Mouse (Mus musculus) embryonic facial prominence, embryonic 10.5 days (tissue): ENCODE results near the gene Snd1. TPM values are rescaled to one million over a fixed set of nuclear protein-coding genes. Genes with fewer than 3 reads are reported as not detected.

Experiments used
- DNase-seq: peaks from one replicate; pipeline ENCODE4 v3.0.0-alpha.2; 2017; ENCODE audit warnings: low spot score
- H3K27ac ChIP-seq: fragments of 300-500 bp; sonication (generic); replicated peaks from 2 replicates; pipeline ENCODE4 v1.5.1; 2016; ENCODE audit warnings: mild to moderate bottlenecking
- H3K27me3 ChIP-seq: fragments of 300-500 bp; sonication (generic); replicated peaks from 2 replicates; pipeline ENCODE4 v1.6.1; 2016; ENCODE audit warnings: low read depth, mild to moderate bottlenecking; ENCODE audit not compliant: poor library complexity, severe bottlenecking
- H3K36me3 ChIP-seq: fragments of 300-500 bp; sonication (generic); replicated peaks from 2 replicates; pipeline ENCODE4 v1.6.1; 2016; ENCODE audit warnings: mild to moderate bottlenecking, moderate library complexity
- H3K4me1 ChIP-seq: fragments of 300-500 bp; sonication (generic); 2 replicates; pipeline ENCODE4 v1.6.1; 2016
- H3K4me3 ChIP-seq: fragments of 300-500 bp; sonication (generic); 2 replicates; pipeline ENCODE4 v1.5.1; 2016; ENCODE audit warnings: mild to moderate bottlenecking, moderate library complexity
- H3K9me3 ChIP-seq: fragments of 300-500 bp; sonication (generic); 2 replicates; pipeline ENCODE4 v1.6.1; 2016; ENCODE audit warnings: mild to moderate bottlenecking
- WGBS: fragments of 180-500 bp; shearing (Covaris S2); methylation state at CpG from one replicate; pipeline ENCODE4 v1.1.7; 2016; 5-methylcytosine and 5-hydroxymethylcytosine counted together
- polyA plus RNA-seq: library from polyadenylated mRNA; unstranded; fragments of >200 nt; fragmentation: Nextera tagmentation; extraction: Ambion mirVana; gene quantifications from 2 replicates; pipeline ENCODE4 v1.2.1, GENCODE M21; 2016

The Snd1 gene
- polyA plus RNA-seq, 1 experiment from 2014 or later, result 119 TPM

DNA sequence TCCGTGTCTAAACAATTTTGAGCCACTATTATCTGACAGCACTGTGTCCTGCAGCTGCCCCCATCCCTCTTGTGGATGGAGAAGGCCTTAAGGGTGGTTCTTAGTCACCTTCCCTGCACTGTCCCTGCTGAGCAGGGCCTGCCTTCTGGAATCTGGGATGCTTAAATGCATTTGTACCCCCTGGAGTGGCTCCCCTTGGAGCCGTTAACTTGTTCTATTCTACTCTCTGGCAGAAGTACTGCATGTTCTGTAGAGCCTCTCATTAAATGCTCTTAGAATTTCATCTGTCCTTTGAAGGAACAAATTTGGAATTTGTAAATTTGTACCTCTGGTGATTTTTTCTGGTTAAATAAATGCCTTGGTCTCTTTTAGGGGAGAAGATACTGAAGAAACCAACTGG is 50.6 kb downstream of the Snd1 start:
- no peaks in the 10 kb centered on the region for H3K9me3 ChIP-seq
- H3K4me3 ChIP-seq, result no peak overlapping the region
- H3K27ac ChIP-seq, result no peak overlapping the region
- no peaks in the 10 kb centered on the region for H3K4me1 ChIP-seq
- 76% methylated on average over 2 of the region's 2 CpGs for WGBS
- H3K36me3 ChIP-seq, result peaks cover 96% of the 10 kb centered on the region
- no peaks in the 10 kb centered on the region for H3K27me3 ChIP-seq
- no peak for DNase-seq

DNA sequence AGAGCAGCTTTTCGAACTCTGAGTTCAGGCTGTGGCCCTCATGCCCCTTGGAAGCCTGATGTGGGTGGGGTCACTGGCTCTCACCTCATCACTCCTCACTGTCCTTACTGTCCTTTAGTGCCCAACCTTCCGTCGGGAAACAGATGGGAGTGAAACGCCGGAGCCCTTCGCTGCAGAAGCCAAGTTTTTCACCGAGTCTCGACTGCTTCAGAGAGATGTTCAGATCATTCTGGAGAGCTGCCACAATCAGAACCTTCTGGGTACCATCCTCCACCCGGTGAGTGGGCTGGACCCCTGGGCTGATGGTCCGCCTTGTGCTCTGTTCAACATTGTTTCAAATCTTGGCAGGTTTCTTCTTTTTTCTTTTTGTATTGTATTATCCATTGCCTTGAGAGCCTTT is 52.5 kb downstream of the Snd1 start:
- no peak for DNase-seq
- 92% methylated on average over 10 of the region's 10 CpGs for WGBS
- Histone ChIP-seq H3K4me3 (no peak overlapping the region), H3K27me3 (no peaks in the 10 kb centered on the region), H3K4me1 (no peaks in the 10 kb centered on the region), H3K27ac (no peak overlapping the region), H3K9me3 (no peaks in the 10 kb centered on the region), H3K36me3 (peaks cover 93% of the 10 kb centered on the region)

DNA sequence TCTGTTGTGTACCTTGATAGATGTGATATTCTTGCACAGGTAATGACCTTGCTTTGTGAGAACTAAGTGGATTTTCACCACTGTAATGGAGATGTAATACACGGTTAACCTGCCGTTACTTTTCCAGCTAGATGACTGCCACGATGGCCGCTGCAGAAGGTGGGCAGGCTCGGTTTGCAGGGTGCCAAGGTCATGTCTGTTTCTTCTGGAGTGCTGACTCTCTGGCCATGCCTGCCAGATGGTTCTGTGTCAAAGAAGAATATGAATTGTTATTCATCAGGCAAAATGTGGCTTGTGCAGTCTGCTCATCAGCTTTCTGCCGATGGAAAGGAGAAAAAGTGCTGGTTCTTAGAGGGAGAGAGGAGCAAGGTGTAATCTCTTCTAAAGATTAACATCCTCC is 53.3 kb downstream of the Snd1 start:
- 92% methylated on average over 6 of the region's 6 CpGs for WGBS
- Histone ChIP-seq H3K27ac (no peak overlapping the region), H3K36me3 (peaks cover 92% of the 10 kb centered on the region), H3K4me1 (no peaks in the 10 kb centered on the region), H3K4me3 (no peak overlapping the region), H3K9me3 (no peaks in the 10 kb centered on the region), H3K27me3 (no peaks in the 10 kb centered on the region)
- no peak for DNase-seq

DNA sequence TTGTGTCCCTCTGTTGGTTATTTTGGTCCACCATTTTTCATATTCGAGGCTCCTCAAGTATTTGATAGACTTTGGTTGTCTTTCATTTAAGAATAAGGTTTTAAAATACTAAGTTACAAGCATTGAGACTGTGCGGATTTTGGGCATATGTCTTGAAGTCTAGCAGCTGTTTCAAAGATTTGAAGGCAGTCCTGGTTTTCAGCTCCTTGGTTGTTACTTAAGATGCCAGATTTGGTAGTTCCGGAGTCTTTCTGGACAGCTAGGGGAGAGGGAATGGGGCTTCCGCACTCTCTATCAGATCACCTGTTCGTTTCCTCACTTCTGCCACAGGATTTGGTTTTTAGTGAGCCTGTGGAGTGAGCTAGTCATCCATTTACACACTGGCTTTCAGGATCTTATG is 61.5 kb downstream of the Snd1 start:
- 94% methylated on average over 5 of the region's 5 CpGs for WGBS
- H3K4me3 ChIP-seq, result no peak overlapping the region
- no peaks in the 10 kb centered on the region for H3K27me3 ChIP-seq
- peaks cover 57% of the 10 kb centered on the region for H3K36me3 ChIP-seq
- no peaks in the 10 kb centered on the region for H3K4me1 ChIP-seq
- no peak for DNase-seq
- no peak overlapping the region for H3K27ac ChIP-seq
- H3K9me3 ChIP-seq, result no peaks in the 10 kb centered on the region

DNA sequence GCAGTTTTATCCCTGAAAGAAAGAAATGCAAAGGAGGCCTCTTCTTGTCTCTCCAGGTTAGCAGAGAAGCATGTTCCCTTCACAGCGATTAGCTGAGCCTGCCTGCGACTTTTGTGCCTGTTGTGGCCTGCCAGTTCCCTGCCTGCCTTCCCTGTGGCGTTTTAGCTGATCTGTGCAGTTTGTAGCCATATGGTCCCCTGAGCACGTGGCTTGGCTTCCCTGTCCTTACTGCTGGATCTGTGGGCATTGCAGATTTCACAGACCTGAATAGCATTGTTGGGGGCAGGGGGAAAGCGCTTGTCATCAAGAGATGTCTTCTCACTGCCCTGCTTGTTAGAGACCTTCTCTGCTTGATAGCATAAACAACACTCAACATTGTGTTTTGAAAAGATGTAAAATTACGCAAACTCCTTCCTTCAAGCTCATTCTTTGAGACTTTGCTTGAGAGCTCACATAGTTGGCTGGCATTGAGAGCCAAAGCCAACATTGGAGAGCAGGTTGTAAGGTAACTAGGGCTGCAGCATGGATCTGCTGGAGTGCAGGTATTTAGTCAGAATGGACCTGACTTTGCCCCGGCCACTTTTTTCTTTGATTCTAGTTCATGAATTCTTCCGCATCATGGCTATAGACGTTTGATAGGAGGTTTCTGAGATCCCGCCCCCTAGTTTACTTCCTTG is 63.0 kb downstream of the Snd1 start:
- peak; percentile 11 for DNase-seq
- no peak overlapping the region for H3K4me3 ChIP-seq
- H3K27ac ChIP-seq, result no peak overlapping the region
- peaks cover 54% of the 10 kb centered on the region for H3K36me3 ChIP-seq
- WGBS, result 78% methylated on average over 10 of the region's 10 CpGs
- no peaks in the 10 kb centered on the region for H3K4me1 ChIP-seq
- H3K9me3 ChIP-seq, result no peaks in the 10 kb centered on the region
- no peaks in the 10 kb centered on the region for H3K27me3 ChIP-seq

DNA sequence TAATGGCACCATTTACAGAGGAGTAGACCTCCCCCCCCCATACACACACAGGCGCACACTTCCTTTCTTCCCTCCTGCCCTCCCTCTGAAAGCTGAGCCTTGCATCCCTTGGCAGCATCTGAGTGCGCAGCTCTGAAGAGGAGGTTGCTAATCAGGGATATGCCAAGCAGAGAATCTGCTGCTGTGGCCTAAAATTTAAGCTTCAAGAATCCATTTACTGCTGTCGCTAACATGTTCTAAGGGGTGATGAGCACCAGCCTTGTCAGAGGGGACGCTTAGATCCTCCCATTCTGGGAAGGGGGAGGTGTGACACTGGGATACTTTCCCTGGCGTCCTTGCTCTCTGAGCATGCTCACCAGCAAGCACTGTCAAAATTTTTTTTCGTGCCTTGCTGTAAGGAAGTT is 67.4 kb downstream of the Snd1 start:
- no peaks in the 10 kb centered on the region for H3K27me3 ChIP-seq
- no peak overlapping the region for H3K4me3 ChIP-seq
- H3K4me1 ChIP-seq, result no peaks in the 10 kb centered on the region
- no peaks in the 10 kb centered on the region for H3K9me3 ChIP-seq
- WGBS, result 84% methylated on average over 6 of the region's 6 CpGs
- DNase-seq, result no peak
- H3K27ac ChIP-seq, result no peak overlapping the region
- peaks cover 57% of the 10 kb centered on the region for H3K36me3 ChIP-seq

DNA sequence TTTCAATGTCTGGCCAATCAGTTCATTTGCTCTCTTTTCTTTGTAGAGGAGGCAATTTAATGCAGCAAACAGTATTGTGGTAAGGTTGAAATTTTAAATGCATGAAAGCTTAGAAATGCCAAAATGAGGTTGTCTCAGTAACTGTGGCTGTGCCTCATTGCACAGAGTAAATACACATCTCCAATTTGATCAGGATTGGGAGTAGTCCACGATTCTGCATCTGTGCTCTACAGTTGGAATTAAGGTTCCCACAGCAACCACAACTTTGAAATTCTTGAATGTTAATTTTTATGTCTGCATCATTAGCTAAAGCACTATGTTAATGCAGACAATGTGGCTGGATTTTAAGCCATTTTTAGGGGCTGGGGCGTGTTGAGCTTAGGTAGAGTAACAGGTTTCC is 72.0 kb downstream of the Snd1 start:
- H3K4me1 ChIP-seq, result 0 out of 2 replicates have a peak, but pooled peaks cover 3% of the 10 kb centered on the region
- H3K27ac ChIP-seq, result no peak overlapping the region
- no peaks in the 10 kb centered on the region for H3K27me3 ChIP-seq
- no peaks in the 10 kb centered on the region for H3K9me3 ChIP-seq
- WGBS, result 89% methylated on average over 2 of the region's 2 CpGs
- no peak for DNase-seq
- no peak overlapping the region for H3K4me3 ChIP-seq
- H3K36me3 ChIP-seq, result peaks cover 58% of the 10 kb centered on the region

DNA sequence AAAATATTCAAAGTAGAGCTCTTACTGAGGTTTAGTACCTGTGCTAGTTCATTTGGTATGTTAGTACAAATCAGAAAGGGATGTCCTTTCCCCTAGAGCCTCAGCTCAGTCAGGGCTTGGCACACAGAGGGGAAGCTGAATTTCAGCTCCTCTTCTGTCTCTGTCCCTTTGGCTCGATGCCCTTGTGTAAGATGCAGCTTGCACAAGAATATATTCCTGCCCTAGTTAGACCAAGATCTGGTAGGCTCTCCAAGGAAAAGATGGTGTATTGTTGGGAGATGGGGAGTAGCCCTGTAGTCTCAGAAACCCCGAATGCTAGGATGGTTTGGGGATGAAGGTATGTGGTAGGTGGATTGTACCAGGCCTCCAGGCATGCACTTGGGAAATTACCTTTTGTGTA is 74.4 kb downstream of the Snd1 start:
- H3K9me3 ChIP-seq, result no peaks in the 10 kb centered on the region
- no peak overlapping the region for H3K27ac ChIP-seq
- 0 out of 2 replicates have a peak, but pooled peaks cover 3% of the 10 kb centered on the region for H3K4me1 ChIP-seq
- 84% methylated on average over 2 of the region's 2 CpGs for WGBS
- DNase-seq, result no peak
- no peaks in the 10 kb centered on the region for H3K27me3 ChIP-seq
- no peak overlapping the region for H3K4me3 ChIP-seq
- peaks cover 52% of the 10 kb centered on the region for H3K36me3 ChIP-seq

DNA sequence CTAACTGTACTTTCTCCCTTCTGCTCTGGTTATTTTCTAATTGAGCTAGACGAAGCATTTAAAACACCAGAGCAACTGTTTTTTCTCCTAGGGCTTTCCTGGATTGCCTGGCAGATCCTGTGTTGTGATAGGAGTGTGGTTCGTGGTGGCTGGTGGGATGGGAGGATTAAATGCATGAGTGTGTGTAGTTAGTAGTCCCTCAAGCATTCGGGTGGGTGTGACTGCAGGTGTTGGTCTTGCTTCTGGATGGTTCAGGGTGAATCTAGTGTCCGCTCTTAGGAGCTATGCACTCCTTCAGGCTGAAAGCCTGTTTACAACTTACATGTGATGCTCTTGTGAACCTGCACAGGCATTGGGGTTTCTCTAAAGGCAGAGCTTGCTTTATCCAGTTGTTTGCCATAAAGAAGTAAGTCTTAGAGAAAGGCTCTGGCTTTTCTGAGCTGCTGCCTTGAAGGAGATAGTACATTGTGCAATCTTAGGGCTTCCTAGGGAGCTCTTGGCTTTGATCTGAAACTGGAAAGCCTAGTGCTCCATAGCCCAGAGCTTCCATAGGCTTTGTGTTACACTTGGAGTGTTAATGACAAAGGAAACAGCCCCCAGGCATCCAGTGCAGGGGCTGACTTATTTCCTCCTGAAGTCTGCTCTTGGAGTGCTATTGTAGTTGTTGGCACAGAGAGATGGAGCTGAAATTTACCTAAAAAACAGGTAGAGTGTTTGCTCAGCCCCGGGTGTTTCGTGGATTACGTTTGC is 75.5 kb downstream of the Snd1 start:
- Histone ChIP-seq H3K27me3 (no peaks in the 10 kb centered on the region), H3K9me3 (no peaks in the 10 kb centered on the region), H3K4me3 (no peak overlapping the region), H3K36me3 (peaks cover 53% of the 10 kb centered on the region), H3K27ac (no peak overlapping the region), H3K4me1 (0 out of 2 replicates have a peak, but pooled peaks cover 3% of the 10 kb centered on the region)
- no peak for DNase-seq
- 82% methylated on average over 7 of the region's 7 CpGs for WGBS

DNA sequence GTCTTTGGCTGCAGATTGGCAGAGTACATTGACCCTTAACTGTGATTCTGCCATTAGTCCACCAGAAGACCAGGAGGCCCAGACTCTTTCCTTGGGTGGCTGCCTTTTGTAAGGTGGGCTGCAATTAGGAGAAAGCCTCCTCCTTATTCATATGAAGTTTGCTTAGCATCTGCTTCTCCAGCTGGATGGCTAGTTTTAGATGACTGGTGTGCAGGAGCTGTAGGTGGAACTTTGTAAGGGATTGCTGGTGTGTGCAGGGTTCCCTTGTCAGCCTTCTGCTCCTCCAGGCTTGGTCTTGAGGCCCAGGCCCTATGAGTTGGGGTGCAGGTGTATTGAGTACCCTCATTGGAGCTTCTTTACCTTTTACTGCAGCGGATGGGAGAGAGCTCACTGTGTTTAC is 79.5 kb downstream of the Snd1 start:
- 0 out of 2 replicates have a peak, but pooled peaks cover 3% of the 10 kb centered on the region for H3K4me1 ChIP-seq
- H3K27me3 ChIP-seq, result no peaks in the 10 kb centered on the region
- H3K36me3 ChIP-seq, result peaks cover 30% of the 10 kb centered on the region
- DNase-seq, result no peak
- no peaks in the 10 kb centered on the region for H3K9me3 ChIP-seq
- H3K4me3 ChIP-seq, result no peak overlapping the region
- no peak overlapping the region for H3K27ac ChIP-seq
- WGBS, result 85% methylated on average over 1 of the region's 1 CpGs

DNA sequence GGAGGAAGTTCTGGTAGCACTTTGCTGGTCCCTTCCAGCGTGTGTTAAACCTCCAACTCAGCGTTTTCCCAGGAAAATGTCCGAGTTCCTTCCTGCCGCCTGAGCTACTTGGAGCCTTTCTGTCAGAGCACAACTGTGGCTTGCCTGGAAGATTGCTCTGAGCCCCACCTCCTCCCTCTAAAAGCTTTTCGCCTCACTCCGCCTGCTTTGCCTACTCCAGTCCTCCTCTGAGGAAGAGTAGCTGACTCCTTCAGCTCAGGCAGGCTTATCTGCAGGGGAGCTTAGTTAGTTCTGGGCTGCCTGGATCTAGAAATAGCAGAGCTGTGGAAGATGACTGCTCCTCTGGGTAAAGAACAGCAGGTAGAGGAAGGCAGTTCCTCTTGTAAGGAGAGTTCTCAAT is 80.1 kb downstream of the Snd1 start:
- 0 out of 2 replicates have a peak, but pooled peaks cover 3% of the 10 kb centered on the region for H3K4me1 ChIP-seq
- no peaks in the 10 kb centered on the region for H3K27me3 ChIP-seq
- no peaks in the 10 kb centered on the region for H3K9me3 ChIP-seq
- DNase-seq, result no peak
- 84% methylated on average over 6 of the region's 6 CpGs for WGBS
- no peak overlapping the region for H3K4me3 ChIP-seq
- H3K36me3 ChIP-seq, result peaks cover 30% of the 10 kb centered on the region
- no peak overlapping the region for H3K27ac ChIP-seq

DNA sequence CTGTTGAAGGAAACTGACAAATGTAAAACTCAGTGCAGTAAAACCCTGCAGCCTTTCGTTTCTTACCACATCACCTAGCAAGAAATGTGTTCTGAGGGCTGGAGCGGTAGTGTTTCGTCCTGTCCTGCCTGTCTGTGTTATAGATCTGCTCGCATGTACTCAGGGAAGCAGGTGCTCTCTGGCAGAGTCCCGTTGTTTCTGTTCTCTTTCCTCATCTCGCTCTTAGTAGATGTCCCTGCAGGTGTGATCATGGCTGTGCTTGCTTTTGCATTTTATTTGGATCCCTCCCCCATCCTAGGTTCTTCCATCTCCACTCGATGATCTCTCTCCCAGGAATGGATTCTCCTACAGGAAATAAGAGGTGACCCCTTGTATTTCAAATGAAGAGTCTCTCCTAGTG is 80.5 kb downstream of the Snd1 start:
- Histone ChIP-seq H3K9me3 (no peaks in the 10 kb centered on the region), H3K27ac (no peak overlapping the region), H3K4me3 (no peak overlapping the region), H3K4me1 (0 out of 2 replicates have a peak, but pooled peaks cover 1% of the 10 kb centered on the region), H3K36me3 (peaks cover 31% of the 10 kb centered on the region), H3K27me3 (no peaks in the 10 kb centered on the region)
- 89% methylated on average over 7 of the region's 7 CpGs for WGBS
- DNase-seq, result no peak

DNA sequence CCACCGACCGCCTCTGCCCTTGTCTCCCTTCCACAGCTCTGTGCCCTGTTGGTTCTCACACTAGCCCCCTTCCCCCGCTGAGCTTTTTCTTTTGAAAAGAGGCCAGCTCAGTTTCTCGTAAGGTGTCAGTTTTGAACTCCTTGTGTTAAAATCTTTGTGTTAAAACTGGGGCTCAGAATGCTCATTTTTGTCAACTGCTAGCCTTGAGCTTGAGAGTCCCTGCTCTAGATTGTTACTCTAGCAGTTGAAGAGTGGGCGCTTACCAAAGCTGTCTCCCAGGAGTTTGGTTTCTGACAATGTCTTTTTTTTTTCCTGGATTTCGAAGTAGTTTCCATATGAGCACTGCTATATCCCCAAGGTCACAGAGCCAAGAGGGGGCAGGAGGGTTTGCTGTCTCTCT is 82.8 kb downstream of the Snd1 start:
- 85% methylated on average over 6 of the region's 6 CpGs for WGBS
- DNase-seq, result no peak
- Histone ChIP-seq H3K9me3 (no peaks in the 10 kb centered on the region), H3K27me3 (no peaks in the 10 kb centered on the region), H3K36me3 (peaks cover 37% of the 10 kb centered on the region), H3K27ac (no peak overlapping the region), H3K4me3 (no peak overlapping the region), H3K4me1 (no peaks in the 10 kb centered on the region)
